Mouse (Mus musculus) liver, embryonic 12.5 days (tissue): ENCODE results near the gene Ube2e2. TPM values are rescaled to one million over a fixed set of nuclear protein-coding genes. Genes with fewer than 3 reads are reported as not detected.

Experiments used
- ATAC-seq: fragments of 200-750 bp; cut with Nextera tagmentation; 2 replicates; pipeline ENCODE4 v1.8.0; 2017; ENCODE audit warnings: moderate number of reproducible peaks, mild to moderate bottlenecking, moderate library complexity
- H3K27ac ChIP-seq: fragments of 300-500 bp; sonication (generic); 2 replicates; pipeline ENCODE4 v1.5.1; 2016; ENCODE audit warnings: mild to moderate bottlenecking
- H3K27me3 ChIP-seq: fragments of 300-500 bp; sonication (generic); replicated peaks from 2 replicates; pipeline ENCODE4 v1.6.1; 2016; ENCODE audit warnings: mild to moderate bottlenecking, moderate library complexity
- H3K36me3 ChIP-seq: fragments of 300-500 bp; sonication (generic); 2 replicates; pipeline ENCODE4 v1.6.1; 2016; ENCODE audit warnings: mild to moderate bottlenecking, moderate library complexity
- H3K4me1 ChIP-seq: fragments of 300-500 bp; sonication (generic); 2 replicates; pipeline ENCODE4 v1.6.1; 2016
- H3K4me2 ChIP-seq: fragments of 300-500 bp; sonication (generic); 2 replicates; pipeline ENCODE4 v1.6.1; 2016; ENCODE audit warnings: mild to moderate bottlenecking, moderate library complexity
- H3K4me3 ChIP-seq: fragments of 300-500 bp; sonication (generic); 2 replicates; pipeline ENCODE4 v1.5.1; 2016; ENCODE audit warnings: mild to moderate bottlenecking, moderate library complexity
- H3K9ac ChIP-seq: fragments of 300-500 bp; sonication (generic); 2 replicates; pipeline ENCODE4 v1.6.1; 2016; ENCODE audit warnings: mild to moderate bottlenecking, moderate library complexity
- H3K9me3 ChIP-seq: fragments of 300-500 bp; sonication (generic); replicated peaks from 2 replicates; pipeline ENCODE4 v1.6.1; 2016; ENCODE audit warnings: mild to moderate bottlenecking, moderate library complexity
- WGBS: fragments of 180-500 bp; shearing (Covaris S2); methylation state at CpG from one replicate; pipeline ENCODE4 v1.1.7; 2016; ENCODE audit not compliant: insufficient replicate concordance; 5-methylcytosine and 5-hydroxymethylcytosine counted together
- polyA plus RNA-seq: library from polyadenylated mRNA; unstranded; fragments of >200 nt; fragmentation: Nextera tagmentation; extraction: Ambion mirVana; gene quantifications from 2 replicates; pipeline ENCODE4 v1.2.1, GENCODE M21; 2016

Gene Ube2e2
- polyA plus RNA-seq, 1 experiment from 2014 or later, result 9.7 TPM

DNA sequence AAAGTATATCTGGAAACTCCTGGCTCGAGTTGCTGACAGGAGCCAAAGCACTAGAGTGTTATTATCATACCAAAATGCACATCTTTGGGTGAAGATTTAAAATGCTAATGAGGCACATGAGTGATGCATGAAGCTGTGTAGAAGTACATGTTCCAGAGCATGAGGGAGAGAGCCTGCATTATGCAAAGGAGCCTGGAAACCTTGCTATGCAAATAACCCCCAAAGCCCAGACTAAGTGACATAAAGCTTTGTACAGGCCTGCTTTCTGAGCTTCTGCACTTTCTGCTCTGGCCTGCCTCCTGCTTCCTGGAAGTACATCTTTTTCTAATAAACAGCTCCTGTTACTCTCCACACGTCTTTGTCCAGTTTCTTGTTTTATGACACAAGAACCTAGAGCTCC lies 363.2 kb downstream of the Ube2e2 start:
- Histone ChIP-seq H3K27me3 (no peaks in the 10 kb centered on the region), H3K27ac (no peak overlapping the region), H3K36me3 (no peaks in the 10 kb centered on the region), H3K4me3 (no peak overlapping the region), H3K4me2 (no peak overlapping the region), H3K9ac (no peak overlapping the region), H3K9me3 (no peaks in the 10 kb centered on the region), H3K4me1 (no peaks in the 10 kb centered on the region)
- no peak for ATAC-seq
- WGBS, result 39% methylated on average over 2 of the region's 2 CpGs

GRCm38 (mm10) chr14:18530496-18530895 lies 363.6 kb downstream of the Ube2e2 start:
- 73% methylated on average over 4 of the region's 4 CpGs for WGBS
- no peak overlapping the region for H3K4me3 ChIP-seq
- H3K27ac ChIP-seq, result no peak overlapping the region
- H3K4me2 ChIP-seq, result no peak overlapping the region
- H3K9ac ChIP-seq, result no peak overlapping the region
- no peaks in the 10 kb centered on the region for H3K4me1 ChIP-seq
- no peaks in the 10 kb centered on the region for H3K9me3 ChIP-seq
- no peaks in the 10 kb centered on the region for H3K27me3 ChIP-seq
- no peaks in the 10 kb centered on the region for H3K36me3 ChIP-seq
- no peak for ATAC-seq
